Mouse (Mus musculus): ENCODE measurements around the gene Jsrp1.

The Jsrp1 gene

DNA sequence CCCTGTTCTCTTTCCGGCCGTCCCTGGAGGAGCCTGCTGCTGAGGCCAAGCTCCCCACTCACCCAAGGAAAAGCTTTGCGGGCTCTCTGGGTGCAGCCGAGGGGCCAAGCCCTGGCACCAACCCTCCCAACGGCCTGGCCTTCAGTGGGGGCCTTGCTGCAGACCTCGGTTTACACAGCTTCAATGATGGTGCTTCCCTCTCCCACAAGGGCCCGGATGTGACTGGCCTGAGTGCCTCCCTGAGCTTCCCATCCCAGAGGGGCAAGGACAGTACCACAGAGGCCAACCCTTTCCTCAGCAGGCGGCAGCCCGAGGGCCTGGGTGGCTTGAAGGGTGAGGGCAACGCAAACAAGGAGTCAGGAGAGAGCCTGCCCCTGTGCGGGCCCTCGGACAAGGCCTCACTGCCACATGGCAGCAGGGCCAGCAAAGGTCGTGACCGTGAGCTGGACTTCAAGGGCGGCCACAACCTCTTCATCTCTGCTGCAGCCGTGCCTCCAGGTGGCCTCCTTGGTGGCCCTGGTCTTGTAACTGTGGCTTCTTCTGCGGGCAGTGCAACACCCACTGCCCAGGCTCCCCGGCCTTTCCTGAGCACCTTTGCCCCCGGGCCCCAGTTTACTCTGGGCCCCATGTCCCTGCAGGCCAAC, 22.4 kb downstream of the Jsrp1 start:
- no peak for DNase-seq

- DNase-seq: no peak
Observed at GRCm38 (mm10) chr10:80787517-80787916, 25.8 kb downstream of the Jsrp1 start.

DNA sequence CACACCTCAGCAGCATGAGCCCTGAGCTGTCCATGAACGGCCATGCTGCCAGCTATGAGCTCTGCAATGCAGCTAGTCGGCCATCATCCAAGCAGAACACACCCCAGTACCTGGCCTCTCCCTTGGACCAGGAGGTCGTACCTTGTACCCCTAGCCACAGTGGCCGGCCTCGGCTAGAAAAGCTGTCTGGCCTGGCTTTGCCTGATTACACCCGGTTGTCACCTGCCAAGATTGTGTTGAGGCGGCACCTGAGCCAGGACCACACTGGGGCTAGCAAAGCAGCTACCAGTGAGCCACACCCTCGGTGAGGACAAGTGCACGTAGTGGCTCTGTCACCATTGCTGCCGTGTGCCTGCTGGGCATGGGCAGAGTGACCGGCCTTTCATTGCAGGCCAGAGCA, 27.3 kb downstream of the Jsrp1 start:
- no peak for DNase-seq

DNA sequence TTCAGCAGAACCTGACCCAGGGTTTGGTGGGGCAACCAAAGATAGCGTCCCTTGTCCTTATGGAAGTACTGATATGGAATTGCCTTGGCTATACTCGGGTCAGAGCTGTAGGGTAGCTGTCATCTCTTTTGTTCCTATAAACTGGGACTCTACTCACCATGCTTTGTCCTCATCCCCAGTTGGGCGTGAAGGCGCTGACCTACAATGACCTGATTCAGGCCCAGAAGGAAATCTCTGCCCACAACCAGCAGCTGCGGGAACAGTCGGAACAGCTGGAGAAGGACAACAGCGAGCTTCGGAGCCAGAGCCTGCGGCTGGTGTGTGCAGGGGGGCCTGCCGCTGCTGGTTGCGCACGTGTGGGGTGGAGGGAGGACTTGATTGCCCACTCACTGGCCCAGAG, 28.4 kb downstream of the Jsrp1 start:
- DNase-seq: no peak

GRCm38 (mm10) chr10:80784302-80784701, 29.0 kb downstream of the Jsrp1 start:
- DNase-seq: no peak

DNA sequence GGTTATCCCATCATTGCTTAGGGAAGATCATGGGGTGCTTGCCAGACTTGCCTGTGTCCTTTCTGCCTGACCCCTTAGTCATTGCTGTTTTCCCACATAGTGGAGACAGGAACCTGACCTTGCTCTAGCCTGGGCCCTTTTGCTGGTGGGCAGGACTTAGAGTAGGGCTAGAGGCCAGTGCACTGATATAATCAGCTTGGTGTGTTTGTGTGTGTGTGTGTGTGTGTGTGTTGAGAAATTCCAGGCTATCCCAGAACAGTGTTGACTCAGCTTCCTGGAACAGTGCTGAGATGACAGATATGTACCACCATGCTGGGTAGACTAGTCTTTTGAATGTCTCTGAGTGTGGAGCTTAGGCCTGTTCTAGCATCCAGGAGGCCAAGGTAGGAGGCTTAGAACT, 33.7 kb downstream of the Jsrp1 start:
- DNase-seq: no peak

GRCm38 (mm10) chr10:80777123-80777522, 36.2 kb downstream of the Jsrp1 start:
- no peak for DNase-seq

GRCm38 (mm10) chr10:80776358-80776869, 36.9 kb downstream of the Jsrp1 start:
- DNase-seq: no peak

GRCm38 (mm10) chr10:80775731-80776130, 37.6 kb downstream of the Jsrp1 start:
- no peak for DNase-seq

DNA sequence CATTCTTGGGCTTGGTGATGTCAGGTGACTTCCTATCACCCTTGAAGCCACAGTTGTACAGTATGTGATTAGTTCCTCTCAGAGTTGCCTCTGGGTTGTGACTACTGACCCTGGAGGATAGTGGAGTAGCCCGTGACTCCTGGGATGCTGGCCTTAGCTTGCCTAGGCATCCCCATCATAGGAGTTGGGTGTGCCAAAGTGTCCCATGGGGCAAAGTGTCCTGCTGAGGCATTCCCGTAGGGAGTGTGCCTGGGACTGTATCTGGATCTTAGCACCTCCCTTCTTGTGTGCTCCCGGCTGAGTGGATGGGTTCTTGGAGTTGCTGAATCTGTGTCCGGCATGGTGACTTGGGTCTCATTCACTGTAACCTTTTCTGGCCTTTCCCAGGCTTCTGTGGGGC, 38.3 kb downstream of the Jsrp1 start:
- DNase-seq: no peak

- DNase-seq: peak; percentile 81
Observed at GRCm38 (mm10) chr10:80774549-80774948, 38.7 kb downstream of the Jsrp1 start.

DNA sequence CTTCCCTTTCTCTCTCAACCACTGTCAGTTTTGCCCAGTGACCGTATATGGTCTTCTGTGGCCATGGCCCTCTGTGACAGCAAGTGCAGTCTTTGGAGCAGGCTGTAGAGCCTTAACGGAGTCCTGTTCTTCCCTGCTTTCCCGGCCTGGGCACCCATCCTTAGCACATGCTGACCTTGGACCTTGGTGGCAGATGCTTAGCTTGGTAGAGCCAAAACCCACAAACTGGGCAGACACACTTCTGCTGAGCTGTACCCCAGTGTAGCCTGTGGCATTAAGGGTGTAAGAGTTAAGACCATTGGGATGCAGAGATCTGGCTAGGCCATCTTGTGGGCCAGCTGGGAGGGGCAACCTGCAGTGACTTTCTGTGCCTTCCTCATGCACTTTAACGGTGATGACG, 39.5 kb downstream of the Jsrp1 start:
- DNase-seq: no peak

GRCm38 (mm10) chr10:80768365-80768764, 44.9 kb downstream of the Jsrp1 start:
- DNase-seq: no peak

GRCm38 (mm10) chr10:80766161-80766815, 47.0 kb downstream of the Jsrp1 start:
- DNase-seq: peak; percentile 51

GRCm38 (mm10) chr10:80765746-80766145, 47.6 kb downstream of the Jsrp1 start:
- no peak for DNase-seq

DNA sequence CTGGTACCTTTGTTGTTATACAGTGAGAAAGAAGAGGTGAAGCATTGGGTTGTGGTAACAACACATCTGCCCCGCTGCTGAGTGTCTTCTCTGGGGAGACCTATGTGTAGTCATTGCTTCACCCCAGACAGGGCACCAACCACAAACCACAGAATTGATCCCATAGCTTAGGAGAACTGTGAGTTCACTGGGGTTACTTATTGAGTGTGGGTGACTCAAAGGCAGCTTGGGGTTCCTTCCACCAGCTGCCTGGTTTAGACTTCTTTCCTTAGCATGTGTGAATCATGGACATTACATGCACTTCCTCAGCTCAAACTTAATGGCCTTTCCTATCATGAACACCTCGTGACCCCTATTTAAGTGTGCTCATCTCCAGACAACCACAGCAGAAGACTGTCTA, 49.8 kb downstream of the Jsrp1 start:
- peak; percentile 23 for DNase-seq

DNA sequence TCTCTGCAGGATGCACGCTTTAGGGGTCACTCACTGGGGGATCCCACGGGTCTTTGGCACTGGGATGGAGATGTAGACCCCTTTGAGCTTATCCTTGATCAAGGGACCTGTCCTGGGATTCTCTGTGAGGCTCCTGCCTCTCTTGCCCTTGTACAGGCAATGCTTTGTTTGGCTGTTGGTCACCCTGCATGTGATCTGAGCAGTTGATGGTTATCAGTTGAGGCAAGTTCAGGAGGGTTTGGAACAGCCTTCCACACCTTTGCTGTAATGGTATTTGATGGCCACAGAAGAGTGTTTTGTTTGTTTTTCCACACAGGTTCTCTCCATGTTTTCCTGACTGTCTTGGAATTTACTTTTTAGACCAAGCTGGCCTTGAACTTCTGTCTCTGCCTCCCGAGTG, 51.5 kb downstream of the Jsrp1 start:
- no peak for DNase-seq

DNA sequence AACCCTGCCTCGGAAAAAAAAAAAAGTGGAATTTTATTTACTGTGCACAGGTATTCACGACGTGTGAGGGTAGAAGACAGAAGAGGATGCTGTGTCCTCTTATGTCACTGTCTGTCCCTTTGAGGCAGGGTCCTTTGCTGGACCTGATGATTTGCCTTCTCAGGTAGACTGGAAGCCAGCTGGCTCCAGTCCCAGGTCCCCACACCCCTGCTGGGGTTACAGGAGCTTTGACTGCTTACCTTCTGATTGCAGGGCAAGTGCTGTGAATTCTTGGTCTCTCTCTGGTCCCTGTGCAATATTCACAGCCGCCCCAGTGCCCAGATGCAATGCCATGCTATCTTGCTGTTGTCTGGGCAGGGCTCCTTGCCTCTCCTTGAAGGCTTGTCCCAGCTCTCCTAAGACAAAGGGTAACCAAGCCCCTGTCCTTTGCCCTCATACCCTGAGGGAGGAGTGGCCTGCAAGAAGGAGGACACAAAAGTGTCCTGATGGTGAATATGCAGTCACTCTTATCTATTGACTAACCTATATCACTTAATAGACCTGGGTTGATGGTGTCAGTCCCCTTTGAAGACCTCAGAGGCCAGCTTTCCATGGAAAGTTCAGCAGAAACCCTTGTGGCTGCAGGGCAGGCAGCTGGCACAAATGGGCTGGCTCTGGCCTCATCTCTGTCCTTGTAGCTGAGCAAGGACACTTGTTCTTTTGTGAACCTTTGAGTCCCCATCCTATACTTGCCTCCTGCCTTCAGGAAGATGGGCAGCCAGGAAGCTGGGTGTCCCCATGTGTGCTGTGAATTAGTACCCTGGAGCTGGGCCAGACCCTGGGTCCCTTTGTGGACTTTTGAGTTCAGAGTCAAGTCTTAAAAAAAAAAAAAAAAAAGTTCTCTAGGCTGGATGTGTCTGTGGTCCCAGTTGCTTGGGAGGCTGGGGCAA, 52.4 kb downstream of the Jsrp1 start:
- no peak for DNase-seq

DNA sequence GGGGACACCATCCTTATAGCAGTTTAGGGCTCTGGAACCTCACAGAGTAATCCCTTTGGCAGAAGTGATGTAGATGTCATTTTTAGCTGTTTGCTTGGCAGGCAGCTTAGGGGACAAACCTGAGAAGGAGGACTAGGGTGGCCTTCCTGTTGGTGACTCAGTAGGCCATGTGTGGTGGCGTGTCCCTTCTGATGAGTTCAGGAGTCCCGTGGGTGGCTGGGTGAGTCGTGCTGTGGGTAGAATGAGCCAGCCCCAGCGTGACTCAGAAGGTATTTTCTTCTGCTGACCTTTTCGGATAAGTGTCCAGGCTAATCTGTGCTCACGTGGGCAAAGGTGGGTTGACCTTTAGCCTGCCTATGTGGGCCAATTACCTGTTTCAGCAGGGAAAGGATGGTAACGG, 54.6 kb downstream of the Jsrp1 start:
- no peak for DNase-seq
